Mouse (Mus musculus): Measurements from ENCODE around the gene Ralb.

DNA sequence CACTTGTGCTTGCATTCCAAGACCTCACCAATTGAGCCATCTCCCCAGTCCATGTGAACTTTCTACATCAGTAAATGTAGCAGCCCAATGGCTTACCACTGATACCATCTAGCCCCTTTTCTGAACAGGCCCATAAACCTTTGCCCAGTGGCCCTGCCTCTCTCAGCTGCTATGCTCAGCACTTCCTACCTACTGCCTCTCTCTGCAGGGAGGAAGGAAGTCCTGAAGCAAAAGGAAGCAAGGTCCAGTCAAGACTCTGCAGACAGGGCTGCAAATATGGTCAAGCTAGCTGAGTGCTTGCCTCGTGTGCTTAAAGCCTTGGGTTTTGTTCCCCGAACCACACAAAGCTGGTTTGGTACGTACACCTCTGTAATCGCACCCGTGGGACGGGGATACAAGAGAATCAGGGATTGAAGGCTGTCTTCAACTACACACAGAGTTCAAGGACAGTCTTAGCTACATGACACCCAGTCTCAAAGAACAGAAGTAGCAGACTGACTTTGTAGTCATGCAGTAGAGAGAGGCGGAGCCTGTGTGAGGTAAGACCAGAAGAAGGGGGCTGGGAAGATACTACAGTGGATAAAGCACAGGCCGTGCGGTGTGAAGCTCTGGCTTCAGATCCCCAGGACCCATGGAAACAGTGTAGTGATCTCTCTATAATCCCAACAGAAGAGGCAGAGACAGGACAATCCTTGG is 5.9 kb downstream of the Ralb start:
- no peak for TF ChIP-seq CTCF (IDR thresholded peaks at IDR 0.05; ENCODE audit: control insufficient read depth, insufficient read depth, low read length)
- TF ChIP-seq POLR2A (IDR thresholded peaks at IDR 0.05; ENCODE audit: borderline replicate concordance, control insufficient read depth, low read depth, low read length), result no peak
